Mouse (Mus musculus): ENCODE measurements around the gene Dcn.

GRCm38 (mm10) chr10:97452886-97453285 lies 26.5 kb upstream of the Dcn start:
- TF ChIP-seq CTCF (IDR thresholded peaks at IDR 0.05; ENCODE audit: control insufficient read depth, insufficient read depth, insufficient replicate concordance, low read depth, low read length), result no peak
- no peak for TF ChIP-seq POLR2A (IDR thresholded peaks at IDR 0.05; ENCODE audit: control insufficient read depth, low read depth, low read length)
